Mouse (Mus musculus) bone marrow macrophage, adult 2 months (primary cell): ENCODE results near the gene Polk.

Source experiments
- CTCF ChIP-seq: IDR thresholded peaks from 2 replicates; pipeline ENCODE4 v1.5.1; 2012; ENCODE audit warnings: low read depth, mild to moderate bottlenecking, low read length, moderate library complexity
- POLR2A ChIP-seq: IDR thresholded peaks from 2 replicates; pipeline ENCODE4 v1.6.1; 2012; ENCODE audit warnings: mild to moderate bottlenecking, low read depth, low read length, borderline replicate concordance

DNA sequence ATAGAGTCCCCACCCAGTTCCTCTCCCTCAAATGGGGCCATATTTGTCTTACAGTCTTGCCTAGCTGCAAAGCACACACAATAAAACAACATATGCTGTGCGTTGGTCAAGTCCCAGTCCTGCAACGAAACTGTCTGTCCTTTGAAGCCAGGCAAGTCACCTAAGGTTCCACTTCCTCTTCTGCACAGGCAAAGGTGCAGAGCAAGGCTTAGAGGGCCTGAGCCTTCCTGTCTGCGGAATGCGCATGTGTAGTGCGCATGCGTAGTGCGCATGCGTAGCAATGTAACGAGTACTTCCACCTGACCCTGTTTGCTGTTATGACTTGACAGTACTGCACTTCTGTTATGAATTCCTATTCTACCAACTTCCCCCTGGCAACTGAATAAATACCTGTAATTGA, 26.1 kb downstream of the Polk start:
- TF ChIP-seq CTCF (no peak), POLR2A (no peak)
